Mouse (Mus musculus): ENCODE data around the gene 1190005I06Rik. TPM values are rescaled to one million over a fixed set of nuclear protein-coding genes. Genes with fewer than 3 reads are reported as not detected.

The 1190005I06Rik gene
- polyA plus RNA-seq, 1 experiment from 2014 or later = 3.3 TPM

DNA sequence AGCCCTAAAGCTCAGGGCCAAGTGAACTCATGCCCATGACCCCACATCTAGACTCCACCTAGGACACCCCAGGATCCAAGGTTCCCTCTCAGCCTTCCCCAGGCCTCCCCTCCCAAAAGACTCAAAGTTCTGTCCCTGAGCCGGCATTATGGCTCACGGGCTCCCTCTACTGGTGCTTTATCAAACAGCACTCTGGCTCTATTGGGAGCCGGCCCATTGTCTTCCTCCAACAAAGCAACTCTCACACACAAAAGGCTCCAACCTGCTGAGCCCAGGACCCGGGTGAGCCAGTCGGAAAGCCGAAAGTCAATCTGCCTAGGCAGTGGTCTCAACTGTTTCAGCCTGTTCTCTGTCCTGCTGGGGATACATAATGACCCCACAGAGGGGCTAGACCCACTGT, 29.3 kb downstream of the 1190005I06Rik start:
- no peak for ATAC-seq (ENCODE audit: extremely low read depth, insufficient number of reproducible peaks, low FRiP score, low TSS enrichment)
- WGBS = under 1% methylated on average over 6 of the region's 6 CpGs
- Histone ChIP-seq H3K27me3 (replicated peaks) (0 out of 2 replicates have a peak, but pooled peaks cover 3% of the 10 kb centered on the region), H3K4me3 (no peak overlapping the region), H3K27ac (replicated peaks) (no peak overlapping the region), H3K4me1 (peaks cover 35% of the 10 kb centered on the region), H3K36me3 (no peaks in the 10 kb centered on the region), H3K9ac (peak overlapping the region; percentile 21; the same call in 1 of the 2 replicates), H3K9me3 (no peaks in the 10 kb centered on the region), H3K4me2 (no peak overlapping the region)

DNA sequence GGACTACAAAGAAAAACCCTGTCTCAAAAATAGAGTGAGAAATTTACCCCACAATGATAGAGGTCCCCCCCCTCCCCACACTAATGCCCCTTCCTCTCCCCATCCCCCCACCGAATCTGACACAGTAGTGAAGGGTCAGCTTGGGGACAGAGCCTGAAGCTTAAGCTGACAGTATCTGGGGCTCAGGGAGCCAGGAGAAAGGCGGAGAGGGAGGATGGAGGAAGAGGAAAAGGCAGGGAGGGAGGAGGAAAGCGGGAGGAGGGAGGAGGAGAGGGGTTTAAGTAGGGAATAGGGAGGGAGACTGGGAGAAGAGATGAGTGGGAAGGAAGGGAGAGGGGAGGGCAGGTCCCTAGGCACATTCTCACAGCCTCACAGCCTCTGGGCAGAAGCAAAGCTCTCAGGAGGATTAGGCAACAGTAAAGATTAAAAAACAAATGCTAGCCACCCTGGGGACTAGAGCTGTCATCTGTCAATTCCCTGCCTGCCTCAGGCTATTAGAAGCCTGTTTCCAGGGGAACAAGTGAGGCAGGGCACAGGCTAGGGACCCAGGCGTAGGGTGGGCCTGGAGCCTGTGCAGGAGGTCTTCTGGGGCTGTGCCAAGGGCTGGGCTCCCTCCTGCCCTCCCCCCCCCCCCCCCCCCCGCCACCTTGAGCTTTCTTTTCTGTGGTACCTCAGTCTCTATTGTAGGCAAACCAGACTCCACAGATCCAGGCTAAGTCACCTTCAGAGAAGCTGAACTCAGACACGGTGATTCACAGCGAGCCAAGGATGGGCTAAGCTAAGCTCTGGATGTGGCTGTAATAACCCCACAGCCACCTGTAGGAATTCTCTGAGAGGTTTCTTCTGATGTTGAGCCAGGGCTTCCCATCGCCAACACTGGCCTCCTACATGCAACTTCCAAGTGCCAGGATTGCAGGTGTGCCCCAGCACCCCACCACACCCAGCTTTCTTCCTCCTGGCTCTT, 30.5 kb downstream of the 1190005I06Rik start:
- no peak for ATAC-seq (ENCODE audit: extremely low read depth, insufficient number of reproducible peaks, low FRiP score, low TSS enrichment)
- Histone ChIP-seq H3K4me2 (no peak overlapping the region), H3K4me1 (peaks cover 31% of the 10 kb centered on the region), H3K27ac (replicated peaks) (no peak overlapping the region; the same call in 1 of the 2 replicates), H3K27me3 (replicated peaks) (0 out of 2 replicates have a peak, but pooled peaks cover 3% of the 10 kb centered on the region), H3K9me3 (no peaks in the 10 kb centered on the region), H3K36me3 (no peaks in the 10 kb centered on the region), H3K9ac (peak overlapping the region; percentile 50), H3K4me3 (no peak overlapping the region)
- WGBS = 40% methylated on average over 7 of the region's 8 CpGs

DNA sequence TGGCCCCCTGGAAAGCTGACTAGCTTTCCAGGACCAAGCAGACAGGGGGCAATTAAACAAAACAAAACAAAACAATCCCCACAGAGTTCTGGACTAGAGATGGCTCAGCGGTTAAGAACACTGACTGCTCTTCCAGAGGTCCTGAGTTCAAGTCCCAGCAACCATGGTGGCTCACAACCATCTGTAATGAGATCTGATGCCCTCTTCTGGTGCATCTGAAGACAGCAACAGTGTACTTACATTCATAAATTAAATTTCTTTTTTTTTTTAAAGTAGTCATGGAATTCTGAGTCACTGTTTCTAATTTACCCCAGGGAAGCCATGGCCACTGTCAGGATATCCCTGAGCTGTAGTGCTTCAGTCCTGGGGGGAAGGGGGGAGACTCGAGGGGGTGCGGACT, 32.9 kb downstream of the 1190005I06Rik start:
- Histone ChIP-seq H3K36me3 (no peaks in the 10 kb centered on the region), H3K27me3 (replicated peaks) (peaks cover 7% of the 10 kb centered on the region; the same call in 1 of the 2 replicates), H3K9ac (no peak overlapping the region), H3K4me1 (peaks cover 14% of the 10 kb centered on the region), H3K27ac (replicated peaks) (no peak overlapping the region), H3K9me3 (no peaks in the 10 kb centered on the region), H3K4me2 (no peak overlapping the region), H3K4me3 (no peak overlapping the region)
- 78% methylated on average over 3 of the region's 3 CpGs for WGBS
- no peak for ATAC-seq (ENCODE audit: extremely low read depth, insufficient number of reproducible peaks, low FRiP score, low TSS enrichment)

DNA sequence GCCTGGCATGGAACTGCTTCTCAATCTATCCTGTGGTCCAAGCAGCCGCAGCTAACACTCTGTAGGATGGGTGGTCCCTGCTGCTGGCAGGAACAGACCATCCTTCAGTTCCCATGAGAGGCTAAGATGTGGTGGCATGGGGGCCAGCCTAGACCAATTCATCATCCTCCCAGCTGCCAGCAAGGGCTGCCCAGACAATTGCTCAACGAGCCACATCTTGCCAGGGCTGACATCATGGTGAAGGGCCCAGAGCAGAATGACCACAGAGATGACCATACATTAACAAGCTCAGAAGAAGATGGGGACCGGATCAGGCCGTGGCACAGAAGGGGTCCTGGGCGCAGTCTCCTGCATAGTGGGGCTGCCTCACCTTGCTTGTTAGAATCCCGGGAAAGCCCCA, 36.6 kb downstream of the 1190005I06Rik start:
- no peak for ATAC-seq (ENCODE audit: extremely low read depth, insufficient number of reproducible peaks, low FRiP score, low TSS enrichment)
- H3K4me3 ChIP-seq = no peak overlapping the region
- WGBS = 79% methylated on average over 6 of the region's 6 CpGs

DNA sequence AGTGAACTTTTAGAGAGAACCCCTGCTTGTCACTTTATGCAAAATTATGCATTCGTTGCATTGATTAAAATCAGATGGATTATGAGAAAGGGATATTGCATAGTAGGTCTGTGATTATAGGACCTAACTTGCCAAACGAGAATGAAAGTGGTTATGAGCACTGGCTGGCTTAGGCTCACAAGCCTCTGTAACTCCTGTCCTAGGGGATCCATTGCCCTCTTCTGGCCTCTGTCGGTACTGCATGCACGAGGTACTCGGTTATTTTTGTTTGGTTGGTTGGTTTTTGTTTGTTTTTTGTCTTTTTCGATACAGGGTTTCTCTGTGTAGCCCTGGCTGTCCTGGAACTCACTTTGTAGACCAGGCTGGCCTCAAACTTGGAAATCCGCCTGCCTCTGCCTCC, 39.5 kb downstream of the 1190005I06Rik start:
- peaks cover 3% of the 10 kb centered on the region; the same call in 1 of the 2 replicates for H3K4me1 ChIP-seq
- 14% methylated on average over 7 of the region's 7 CpGs for WGBS
- peak overlapping the region; percentile 34 for H3K4me2 ChIP-seq
- no peak overlapping the region for H3K9ac ChIP-seq
- H3K27me3 ChIP-seq (replicated peaks) = peaks cover 5% of the 10 kb centered on the region; the same call in 1 of the 2 replicates
- H3K27ac ChIP-seq (replicated peaks) = no peak overlapping the region
- no peak for ATAC-seq (ENCODE audit: extremely low read depth, insufficient number of reproducible peaks, low FRiP score, low TSS enrichment)
- no peaks in the 10 kb centered on the region for H3K36me3 ChIP-seq
- H3K4me3 ChIP-seq = no peak overlapping the region
- H3K9me3 ChIP-seq = no peaks in the 10 kb centered on the region

More for the DNA sequence above, 36.6 kb downstream of the 1190005I06Rik start:
- peaks cover 3% of the 10 kb centered on the region for H3K4me1 ChIP-seq
- H3K9me3 ChIP-seq = no peaks in the 10 kb centered on the region
- no peak overlapping the region for H3K27ac ChIP-seq (replicated peaks)
- H3K9ac ChIP-seq = no peak overlapping the region
- H3K4me2 ChIP-seq = no peak overlapping the region
- H3K27me3 ChIP-seq (replicated peaks) = peaks cover 8% of the 10 kb centered on the region; the same call in 1 of the 2 replicates
- H3K36me3 ChIP-seq = no peaks in the 10 kb centered on the region

DNA sequence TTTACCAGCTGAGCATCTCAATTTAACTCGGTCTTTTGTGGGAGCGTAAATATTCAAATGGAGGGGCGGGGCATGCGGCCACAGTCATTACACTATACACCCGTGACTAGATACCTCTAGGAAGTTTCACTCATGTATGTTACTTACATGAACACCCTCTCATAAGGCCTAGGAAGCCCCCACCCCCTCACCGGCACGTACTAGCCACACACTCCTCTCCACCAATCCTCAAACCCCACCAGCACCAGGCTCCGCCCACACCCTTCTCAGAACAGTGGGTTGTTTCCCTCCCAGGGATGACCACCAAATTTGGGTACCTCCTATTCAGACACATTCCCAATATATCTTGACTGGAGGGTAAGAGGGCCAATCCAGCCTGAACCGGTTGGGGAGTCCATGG, 40.0 kb downstream of the 1190005I06Rik start:
- Histone ChIP-seq H3K4me2 (peak overlapping the region; percentile 34; the same call in 1 of the 2 replicates), H3K9ac (no peak overlapping the region), H3K27me3 (replicated peaks) (peaks cover 5% of the 10 kb centered on the region; the same call in 1 of the 2 replicates), H3K36me3 (no peaks in the 10 kb centered on the region), H3K4me3 (no peak overlapping the region), H3K27ac (replicated peaks) (no peak overlapping the region), H3K9me3 (no peaks in the 10 kb centered on the region), H3K4me1 (peaks cover 3% of the 10 kb centered on the region; the same call in 1 of the 2 replicates)
- WGBS = 71% methylated on average over 9 of the region's 9 CpGs
- no peak for ATAC-seq (ENCODE audit: extremely low read depth, insufficient number of reproducible peaks, low FRiP score, low TSS enrichment)

DNA sequence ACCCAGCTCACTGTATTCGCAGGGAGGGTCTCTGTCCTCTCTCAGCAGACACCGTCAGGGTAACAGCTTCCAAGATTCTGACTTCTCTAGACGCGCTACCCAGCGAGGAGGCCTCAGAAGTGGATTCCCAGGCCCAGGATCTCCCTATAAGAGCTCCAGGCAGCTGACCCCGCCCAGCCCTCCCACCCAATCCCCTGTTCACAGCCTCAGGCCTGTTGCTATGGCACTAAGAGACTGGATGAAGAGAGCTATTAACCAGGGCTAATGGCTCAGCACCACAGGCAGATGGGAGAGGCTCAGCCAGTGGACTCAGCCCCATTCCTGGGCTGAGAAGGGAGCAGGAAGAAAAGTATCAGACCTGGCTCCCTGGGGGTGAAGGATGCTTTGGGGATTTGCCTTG, 44.8 kb downstream of the 1190005I06Rik start:
- Histone ChIP-seq H3K36me3 (no peaks in the 10 kb centered on the region), H3K27me3 (replicated peaks) (peaks cover 12% of the 10 kb centered on the region; the same call in 1 of the 2 replicates), H3K4me2 (no peak overlapping the region), H3K4me1 (peaks cover 10% of the 10 kb centered on the region), H3K9ac (no peak overlapping the region), H3K27ac (replicated peaks) (no peak overlapping the region), H3K4me3 (no peak overlapping the region), H3K9me3 (no peaks in the 10 kb centered on the region)
- ATAC-seq (ENCODE audit: extremely low read depth, insufficient number of reproducible peaks, low FRiP score, low TSS enrichment) = no peak
- 37% methylated on average over 6 of the region's 6 CpGs for WGBS

DNA sequence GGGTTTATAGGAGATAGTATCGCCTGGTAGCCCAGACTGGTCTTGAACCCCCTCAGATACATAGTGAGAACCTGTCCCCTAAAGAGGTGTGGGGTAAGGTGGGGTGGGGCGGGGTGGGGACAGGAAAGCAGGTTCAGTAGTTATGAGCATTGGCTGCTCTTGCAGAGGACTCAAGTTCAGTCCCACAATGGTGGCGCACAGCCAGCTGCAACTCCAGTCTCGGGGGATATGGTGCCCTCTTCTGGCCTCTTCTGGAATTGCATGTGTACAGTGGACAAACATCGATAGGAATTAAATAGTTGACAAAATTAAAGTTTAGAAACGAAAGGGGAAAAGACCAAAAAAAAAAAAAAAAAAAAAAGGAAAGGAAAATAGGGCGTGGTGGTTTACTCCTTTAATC, 47.9 kb downstream of the 1190005I06Rik start:
- 47% methylated on average over 7 of the region's 7 CpGs for WGBS
- Histone ChIP-seq H3K9me3 (no peaks in the 10 kb centered on the region), H3K27me3 (replicated peaks) (peaks cover 12% of the 10 kb centered on the region; the same call in 1 of the 2 replicates), H3K4me3 (no peak overlapping the region), H3K27ac (replicated peaks) (no peak overlapping the region), H3K4me2 (no peak overlapping the region), H3K9ac (no peak overlapping the region), H3K36me3 (no peaks in the 10 kb centered on the region), H3K4me1 (peaks cover 8% of the 10 kb centered on the region)
- no peak for ATAC-seq (ENCODE audit: extremely low read depth, insufficient number of reproducible peaks, low FRiP score, low TSS enrichment)

DNA sequence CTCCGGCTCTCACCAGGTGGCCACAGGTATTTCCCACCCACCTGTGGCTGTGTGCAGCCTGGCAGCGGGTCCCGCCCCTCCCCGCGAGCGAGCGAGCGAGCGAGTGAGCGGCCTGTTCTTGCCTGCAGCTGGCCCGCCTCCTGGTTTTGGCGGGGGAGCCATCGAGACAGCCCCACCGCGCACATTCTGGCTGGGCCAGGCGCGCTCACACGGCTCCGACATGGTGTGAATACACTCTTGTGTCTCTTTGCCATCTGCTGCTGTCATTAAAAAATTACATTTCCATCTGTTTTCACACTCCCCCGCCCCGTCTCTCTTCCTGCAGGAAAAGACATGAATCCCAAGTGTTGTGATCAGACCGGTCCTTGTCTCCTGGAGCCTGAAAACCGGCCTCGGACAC, 48.9 kb downstream of the 1190005I06Rik start:
- Histone ChIP-seq H3K9ac (peak overlapping the region; percentile 69), H3K9me3 (no peaks in the 10 kb centered on the region), H3K4me1 (peaks cover 8% of the 10 kb centered on the region), H3K27me3 (replicated peaks) (peaks cover 12% of the 10 kb centered on the region; the same call in 1 of the 2 replicates), H3K36me3 (no peaks in the 10 kb centered on the region), H3K4me2 (peak overlapping the region; percentile 54), H3K27ac (replicated peaks) (no peak overlapping the region), H3K4me3 (peak overlapping the region; percentile 8; the same call in 1 of the 2 replicates)
- ATAC-seq (ENCODE audit: extremely low read depth, insufficient number of reproducible peaks, low FRiP score, low TSS enrichment) = no peak
- whole genome bisulfite sequencing = 28% methylated on average over 24 of the region's 24 CpGs

DNA sequence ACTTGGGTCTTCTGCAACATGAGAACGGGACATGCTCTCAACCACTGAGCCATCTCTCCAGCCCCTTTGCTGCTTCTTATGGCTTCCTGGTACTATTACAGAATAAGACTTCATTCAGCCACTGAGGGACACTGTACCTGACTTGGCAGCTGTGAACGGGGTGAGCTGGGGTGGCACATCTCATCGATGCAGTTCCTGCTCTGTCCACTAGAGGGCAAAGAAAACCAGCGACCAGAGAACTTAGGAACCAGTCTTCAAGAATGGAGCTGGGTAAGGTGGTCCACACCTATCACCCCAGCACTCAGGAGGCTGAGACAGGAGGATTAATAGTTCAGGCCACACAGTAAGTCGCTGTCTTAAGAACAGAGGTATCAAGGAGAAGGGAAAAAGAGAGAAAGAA, 51.5 kb downstream of the 1190005I06Rik start:
- Histone ChIP-seq H3K4me1 (peaks cover 28% of the 10 kb centered on the region), H3K4me3 (no peak overlapping the region), H3K9ac (no peak overlapping the region), H3K36me3 (no peaks in the 10 kb centered on the region), H3K4me2 (no peak overlapping the region), H3K9me3 (no peaks in the 10 kb centered on the region), H3K27me3 (replicated peaks) (peaks cover 12% of the 10 kb centered on the region; the same call in 1 of the 2 replicates), H3K27ac (replicated peaks) (no peak overlapping the region)
- 9% methylated on average over 5 of the region's 5 CpGs for WGBS
- no peak for ATAC-seq (ENCODE audit: extremely low read depth, insufficient number of reproducible peaks, low FRiP score, low TSS enrichment)

DNA sequence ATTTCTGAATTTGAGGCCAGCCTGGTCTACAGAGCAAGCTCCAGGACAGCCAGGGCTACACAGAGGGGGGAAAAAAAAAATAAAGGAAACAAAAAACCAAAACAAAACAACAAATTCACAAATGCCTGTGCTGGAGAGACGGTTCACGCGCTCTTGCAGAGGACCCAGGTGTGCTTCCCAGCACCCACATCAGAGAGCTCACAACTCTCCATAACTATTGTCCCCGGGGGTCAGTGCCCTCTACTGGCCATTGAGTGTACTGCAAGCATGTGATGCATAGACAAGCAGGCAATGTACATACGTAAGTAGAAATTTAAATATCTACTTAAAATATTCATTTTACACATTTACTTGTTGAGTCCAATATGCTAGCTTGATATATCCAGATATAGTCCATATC, 52.9 kb downstream of the 1190005I06Rik start:
- Histone ChIP-seq H3K4me3 (no peak overlapping the region), H3K4me1 (peaks cover 35% of the 10 kb centered on the region), H3K36me3 (no peaks in the 10 kb centered on the region), H3K4me2 (no peak overlapping the region), H3K9me3 (no peaks in the 10 kb centered on the region), H3K27ac (replicated peaks) (no peak overlapping the region), H3K27me3 (replicated peaks) (peaks cover 12% of the 10 kb centered on the region; the same call in 1 of the 2 replicates), H3K9ac (no peak overlapping the region)
- WGBS = 85% methylated on average over 5 of the region's 5 CpGs
- no peak for ATAC-seq (ENCODE audit: extremely low read depth, insufficient number of reproducible peaks, low FRiP score, low TSS enrichment)
